Mouse (Mus musculus): ENCODE data around the gene Golph3. TPM values are rescaled to one million over a fixed set of nuclear protein-coding genes. Genes with fewer than 3 reads are reported as not detected.

The Golph3 gene
- total and polyA plus RNA-seq, 2 experiments from 2014 or later = 55.3 to 135 TPM

DNA sequence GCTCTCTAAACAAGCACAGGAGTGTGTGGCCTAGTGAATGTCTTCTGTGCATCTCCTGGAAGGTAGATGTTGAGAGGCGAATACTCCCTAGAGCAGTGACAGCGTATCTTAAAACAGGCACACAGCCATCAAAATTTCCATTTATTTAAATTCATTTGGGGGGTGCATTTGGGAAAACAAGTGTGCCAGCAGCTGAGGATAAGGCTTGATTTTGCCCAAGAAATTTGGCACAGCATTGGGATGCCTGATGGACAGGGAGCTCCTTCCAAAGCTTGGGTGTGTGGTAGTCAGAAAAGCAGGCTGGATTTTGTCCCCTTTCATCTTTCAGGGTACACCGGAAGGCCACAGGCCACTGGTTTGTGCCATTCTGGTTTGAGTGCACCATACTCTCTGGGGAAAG, 48.8 kb downstream of the Golph3 start:
- Histone ChIP-seq H3K4me2 (ENCODE audit: low read depth, low read length) (no peak overlapping the region), H3K27ac (ENCODE audit: low read depth) (no peak overlapping the region), H3K4me3 (ENCODE audit: low read depth, low read length) (no peak overlapping the region), H3K27me3 (ENCODE audit: control insufficient read depth, insufficient read depth, low read length) (no peaks in the 10 kb centered on the region), H3K36me3 (replicated peaks; ENCODE audit: control insufficient read depth, insufficient read depth, low read length) (peaks cover 51% of the 10 kb centered on the region), H3K9me3 (replicated peaks; ENCODE audit: control insufficient read depth, low read length) (no peaks in the 10 kb centered on the region), H3K9ac (replicated peaks; ENCODE audit: low read depth, low read length) (no peak overlapping the region), H3K4me1 (ENCODE audit: control insufficient read depth, insufficient read depth) (peaks cover 17% of the 10 kb centered on the region; the same call in 1 of the 2 replicates)
- ATAC-seq (ENCODE audit: insufficient read depth, low read depth) = no peak
- no peak for DNase-seq (ENCODE audit: low spot score)
- TF ChIP-seq CTCF (IDR thresholded peaks at IDR 0.05; ENCODE audit: low read depth) = no peak
- no peak for TF ChIP-seq EP300 (IDR thresholded peaks at IDR 0.05; ENCODE audit: low read depth)
- 93% methylated on average over 3 of the region's 3 CpGs for WGBS

DNA sequence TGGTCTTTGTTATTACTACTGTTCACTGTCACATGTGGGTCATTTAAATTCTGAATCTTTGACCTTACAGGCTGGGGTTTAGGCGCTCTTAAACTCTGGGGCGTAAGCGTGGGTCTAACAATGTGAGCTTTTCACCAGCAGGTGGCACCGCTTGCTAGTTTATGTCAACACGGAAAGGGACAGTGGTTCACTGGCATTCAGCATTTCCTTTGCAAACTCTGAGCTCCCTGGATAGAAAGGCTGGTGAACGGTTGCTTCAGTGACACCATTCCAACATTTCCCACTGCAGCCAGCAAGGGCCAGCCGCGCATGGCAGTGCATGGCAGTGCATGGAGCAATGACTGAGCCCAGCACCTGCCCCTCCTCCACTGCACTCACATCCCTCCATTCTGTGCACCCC, 49.9 kb downstream of the Golph3 start:
- H3K4me3 ChIP-seq (ENCODE audit: low read depth, low read length) = no peak overlapping the region
- H3K27ac ChIP-seq (ENCODE audit: low read depth) = no peak overlapping the region
- no peak overlapping the region for H3K4me2 ChIP-seq (ENCODE audit: low read depth, low read length)
- TF ChIP-seq EP300 (IDR thresholded peaks at IDR 0.05; ENCODE audit: low read depth) (no peak), CTCF (IDR thresholded peaks at IDR 0.05; ENCODE audit: low read depth) (peak; percentile 81)
- no peaks in the 10 kb centered on the region for H3K27me3 ChIP-seq (ENCODE audit: control insufficient read depth, insufficient read depth, low read length)
- peaks cover 17% of the 10 kb centered on the region; the same call in 1 of the 2 replicates for H3K4me1 ChIP-seq (ENCODE audit: control insufficient read depth, insufficient read depth)
- ATAC-seq (ENCODE audit: insufficient read depth, low read depth) (peak; percentile 48), DNase-seq (ENCODE audit: low spot score) (peak; percentile 79)
- no peaks in the 10 kb centered on the region for H3K9me3 ChIP-seq (replicated peaks; ENCODE audit: control insufficient read depth, low read length)
- 8% methylated on average over 8 of the region's 8 CpGs for WGBS
- H3K9ac ChIP-seq (replicated peaks; ENCODE audit: low read depth, low read length) = no peak overlapping the region
- peaks cover 43% of the 10 kb centered on the region for H3K36me3 ChIP-seq (replicated peaks; ENCODE audit: control insufficient read depth, insufficient read depth, low read length)

DNA sequence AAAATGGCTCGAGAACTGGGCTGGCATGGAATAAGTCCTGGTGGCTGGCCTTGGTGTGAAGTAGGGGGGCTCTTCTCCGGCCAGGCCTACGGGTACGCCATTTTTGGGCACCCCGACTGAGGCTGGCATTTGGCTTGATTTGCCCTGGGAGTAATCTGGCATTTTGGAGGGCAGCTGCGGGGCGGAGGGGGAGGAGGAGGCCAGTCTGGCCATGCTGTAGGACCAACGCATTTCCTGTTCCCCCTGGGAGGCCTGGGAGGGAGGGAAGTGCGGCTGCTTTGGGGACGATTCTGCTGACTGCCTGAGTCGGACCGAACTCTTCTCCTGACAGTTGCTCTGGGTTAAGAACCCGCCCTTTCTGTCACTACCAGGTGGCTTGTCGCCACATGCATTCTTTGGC, 52.2 kb downstream of the Golph3 start:
- DNase-seq (ENCODE audit: low spot score) (no peak), ATAC-seq (ENCODE audit: insufficient read depth, low read depth) (no peak)
- Histone ChIP-seq H3K27ac (ENCODE audit: low read depth) (no peak overlapping the region), H3K4me2 (ENCODE audit: low read depth, low read length) (no peak overlapping the region), H3K4me3 (ENCODE audit: low read depth, low read length) (no peak overlapping the region), H3K9me3 (replicated peaks; ENCODE audit: control insufficient read depth, low read length) (no peaks in the 10 kb centered on the region), H3K9ac (replicated peaks; ENCODE audit: low read depth, low read length) (no peak overlapping the region), H3K4me1 (ENCODE audit: control insufficient read depth, insufficient read depth) (peaks cover 2% of the 10 kb centered on the region; the same call in 1 of the 2 replicates), H3K36me3 (replicated peaks; ENCODE audit: control insufficient read depth, insufficient read depth, low read length) (peaks cover 43% of the 10 kb centered on the region), H3K27me3 (ENCODE audit: control insufficient read depth, insufficient read depth, low read length) (no peaks in the 10 kb centered on the region)
- WGBS = 81% methylated on average over 14 of the region's 14 CpGs
- TF ChIP-seq CTCF (IDR thresholded peaks at IDR 0.05; ENCODE audit: low read depth) (no peak), EP300 (IDR thresholded peaks at IDR 0.05; ENCODE audit: low read depth) (no peak)

DNA sequence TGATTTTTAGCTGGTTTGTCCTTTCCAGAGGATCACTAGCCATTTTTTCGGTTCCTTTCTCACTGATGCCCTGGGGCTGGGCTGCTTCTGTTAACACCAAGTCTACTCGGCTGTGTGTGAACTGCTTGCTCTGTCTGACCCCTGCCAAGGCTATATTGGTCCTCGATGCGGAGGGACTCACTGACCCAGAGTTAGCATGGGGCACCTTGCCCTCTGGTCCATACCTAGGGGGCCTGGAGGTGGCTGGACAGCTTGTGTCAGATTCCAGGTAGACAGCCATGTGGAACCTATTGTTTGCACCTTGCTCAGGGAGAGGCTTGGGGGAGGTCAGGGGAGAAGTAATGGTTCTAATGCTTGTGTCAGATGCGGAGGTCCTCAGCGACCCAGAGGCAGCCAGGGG, 52.7 kb downstream of the Golph3 start:
- no peak overlapping the region for H3K9ac ChIP-seq (replicated peaks; ENCODE audit: low read depth, low read length)
- H3K36me3 ChIP-seq (replicated peaks; ENCODE audit: control insufficient read depth, insufficient read depth, low read length) = peaks cover 43% of the 10 kb centered on the region
- ATAC-seq (ENCODE audit: insufficient read depth, low read depth) = no peak
- no peaks in the 10 kb centered on the region for H3K27me3 ChIP-seq (ENCODE audit: control insufficient read depth, insufficient read depth, low read length)
- no peak overlapping the region for H3K27ac ChIP-seq (ENCODE audit: low read depth)
- H3K4me3 ChIP-seq (ENCODE audit: low read depth, low read length) = no peak overlapping the region
- TF ChIP-seq CTCF (IDR thresholded peaks at IDR 0.05; ENCODE audit: low read depth) (no peak), EP300 (IDR thresholded peaks at IDR 0.05; ENCODE audit: low read depth) (no peak)
- DNase-seq (ENCODE audit: low spot score) = no peak
- WGBS = 85% methylated on average over 6 of the region's 6 CpGs
- no peaks in the 10 kb centered on the region for H3K4me1 ChIP-seq (ENCODE audit: control insufficient read depth, insufficient read depth)
- H3K9me3 ChIP-seq (replicated peaks; ENCODE audit: control insufficient read depth, low read length) = no peaks in the 10 kb centered on the region
- H3K4me2 ChIP-seq (ENCODE audit: low read depth, low read length) = no peak overlapping the region

DNA sequence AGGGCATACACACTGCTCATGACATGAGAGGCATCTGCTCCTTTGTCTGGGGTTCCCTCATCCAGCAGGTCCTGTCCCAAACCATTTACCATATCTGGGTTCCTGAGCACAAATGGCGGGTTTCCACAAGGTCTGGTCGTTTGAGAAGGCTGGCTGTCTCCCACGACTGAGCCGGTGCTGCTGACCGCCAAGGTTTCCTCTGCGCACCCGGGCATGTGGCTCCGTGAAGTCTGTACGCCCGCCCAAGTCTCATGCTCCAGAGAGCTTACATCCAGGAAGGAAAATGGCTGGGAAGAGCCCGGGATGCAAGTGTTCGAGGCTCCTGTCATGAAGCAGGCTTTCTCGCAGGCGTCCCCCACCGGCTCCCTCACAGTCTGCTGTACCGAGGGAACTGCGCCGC, 53.7 kb downstream of the Golph3 start:
- no peaks in the 10 kb centered on the region for H3K9me3 ChIP-seq (replicated peaks; ENCODE audit: control insufficient read depth, low read length)
- H3K4me1 ChIP-seq (ENCODE audit: control insufficient read depth, insufficient read depth) = no peaks in the 10 kb centered on the region
- H3K4me3 ChIP-seq (ENCODE audit: low read depth, low read length) = peak overlapping the region; percentile 23
- H3K36me3 ChIP-seq (replicated peaks; ENCODE audit: control insufficient read depth, insufficient read depth, low read length) = peaks cover 33% of the 10 kb centered on the region
- no peak for TF ChIP-seq EP300 (IDR thresholded peaks at IDR 0.05; ENCODE audit: low read depth)
- TF ChIP-seq CTCF (IDR thresholded peaks at IDR 0.05; ENCODE audit: low read depth) = no peak
- H3K27me3 ChIP-seq (ENCODE audit: control insufficient read depth, insufficient read depth, low read length) = no peaks in the 10 kb centered on the region
- 0 out of 2 replicates have a peak overlapping the region, but pooled peaks have one; percentile 13 for H3K9ac ChIP-seq (replicated peaks; ENCODE audit: low read depth, low read length)
- DNase-seq (ENCODE audit: low spot score) (no peak), ATAC-seq (ENCODE audit: insufficient read depth, low read depth) (no peak)
- WGBS = 65% methylated on average over 18 of the region's 18 CpGs
- H3K4me2 ChIP-seq (ENCODE audit: low read depth, low read length) = peak overlapping the region; percentile 54
- H3K27ac ChIP-seq (ENCODE audit: low read depth) = peak overlapping the region; percentile 66

DNA sequence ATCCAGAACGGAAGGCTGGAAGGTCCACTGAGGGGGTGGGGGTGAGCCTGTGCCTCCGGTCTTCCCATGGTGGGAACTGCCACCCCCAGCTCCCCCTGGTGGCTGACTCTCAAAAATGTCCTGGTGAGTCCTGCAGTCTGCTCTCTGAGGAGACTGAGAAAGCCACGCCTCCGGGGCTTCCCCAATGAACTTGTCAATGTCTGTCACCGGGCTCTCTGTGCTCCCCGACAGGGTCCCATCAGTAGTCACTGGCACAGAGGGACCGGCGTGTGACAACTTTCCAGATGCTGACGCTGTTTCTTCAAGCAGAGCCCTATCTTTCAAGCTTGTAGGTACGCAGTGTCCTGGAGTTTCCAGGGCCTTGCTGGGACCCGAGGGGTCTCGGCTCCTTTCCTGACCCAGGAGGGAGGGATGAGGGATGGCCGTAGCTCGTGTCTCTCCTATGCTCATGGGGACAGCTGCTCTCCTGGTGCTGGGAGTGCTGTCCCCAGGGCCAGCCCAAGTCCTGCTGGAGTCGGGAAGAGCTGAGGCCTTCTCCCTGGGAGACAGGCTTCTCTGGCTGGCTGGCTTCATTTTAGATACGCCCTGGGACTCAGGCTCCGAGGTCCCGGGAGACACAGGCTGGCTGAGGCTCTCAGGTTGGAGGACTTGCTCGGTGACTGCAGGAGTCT, 54.5 kb downstream of the Golph3 start:
- peak; percentile 23; the same call in 1 of the 2 replicates for TF ChIP-seq EP300 (IDR thresholded peaks at IDR 0.05; ENCODE audit: low read depth)
- peak; percentile 69 for TF ChIP-seq CTCF (IDR thresholded peaks at IDR 0.05; ENCODE audit: low read depth)
- Histone ChIP-seq H3K4me1 (ENCODE audit: control insufficient read depth, insufficient read depth) (no peaks in the 10 kb centered on the region), H3K27ac (ENCODE audit: low read depth) (peak overlapping the region; percentile 60), H3K36me3 (replicated peaks; ENCODE audit: control insufficient read depth, insufficient read depth, low read length) (peaks cover 32% of the 10 kb centered on the region), H3K4me3 (ENCODE audit: low read depth, low read length) (peak overlapping the region; percentile 23), H3K9me3 (replicated peaks; ENCODE audit: control insufficient read depth, low read length) (no peaks in the 10 kb centered on the region), H3K4me2 (ENCODE audit: low read depth, low read length) (peak overlapping the region; percentile 54), H3K27me3 (ENCODE audit: control insufficient read depth, insufficient read depth, low read length) (no peaks in the 10 kb centered on the region), H3K9ac (replicated peaks; ENCODE audit: low read depth, low read length) (no peak overlapping the region; the same call in 1 of the 2 replicates)
- 13% methylated on average over 19 of the region's 19 CpGs for WGBS
- DNase-seq (ENCODE audit: low spot score) = peak; percentile 88
- ATAC-seq (ENCODE audit: insufficient read depth, low read depth) = peak; percentile 86

Data from heart, postnatal 0 days (tissue).